Mouse (Mus musculus) limb, embryonic 14.5 days (tissue): ENCODE results near the gene 1810024B03Rik. TPM values are rescaled to one million over a fixed set of nuclear protein-coding genes. Genes with fewer than 3 reads are reported as not detected.

Source experiments
- ATAC-seq: fragments of 200-750 bp; cut with Nextera tagmentation; 2 replicates; pipeline ENCODE4 v1.8.0; 2017; ENCODE audit warnings: low read depth, moderate number of reproducible peaks, moderate TSS enrichment; ENCODE audit not compliant: low FRiP score
- DNase-seq: peaks from one replicate; pipeline ENCODE4 v3.0.0-alpha.2; 2015; ENCODE audit warnings: low spot score
- H3K27ac ChIP-seq: fragments of 300-500 bp; sonication (generic); replicated peaks from 2 replicates; pipeline ENCODE4 v1.5.1; 2014; ENCODE audit warnings: low read depth, mild to moderate bottlenecking, low read length, moderate library complexity, mixed read lengths
- H3K27me3 ChIP-seq: fragments of 300-500 bp; sonication (generic); 2 replicates; pipeline ENCODE4 v1.6.1; 2014; ENCODE audit warnings: low read length, mixed read lengths; ENCODE audit not compliant: control insufficient read depth, insufficient read depth
- H3K36me3 ChIP-seq: fragments of 300-500 bp; sonication (generic); 2 replicates; pipeline ENCODE4 v1.6.1; 2014; ENCODE audit warnings: mild to moderate bottlenecking, low read length, moderate library complexity, mixed read lengths; ENCODE audit not compliant: control insufficient read depth, insufficient read depth
- H3K4me1 ChIP-seq: fragments of 300-500 bp; sonication (generic); 2 replicates; pipeline ENCODE4 v1.6.1; 2014; ENCODE audit warnings: antibody characterized with exemption, low read length, mixed read lengths; ENCODE audit not compliant: control insufficient read depth, insufficient read depth
- H3K4me2 ChIP-seq: fragments of 300-500 bp; sonication (generic); replicated peaks from 2 replicates; pipeline ENCODE4 v1.6.1; 2014; ENCODE audit warnings: low read depth, mild to moderate bottlenecking, low read length, moderate library complexity; ENCODE audit not compliant: severe bottlenecking
- H3K4me3 ChIP-seq: fragments of 300-500 bp; sonication (generic); replicated peaks from 2 replicates; pipeline ENCODE4 v1.5.1; 2014; ENCODE audit warnings: low read length
- H3K9ac ChIP-seq: fragments of 300-500 bp; sonication (generic); 2 replicates; pipeline ENCODE4 v1.6.1; 2014; ENCODE audit warnings: mild to moderate bottlenecking, low read depth, low read length, moderate library complexity; ENCODE audit not compliant: severe bottlenecking
- H3K9me3 ChIP-seq: fragments of 300-500 bp; sonication (generic); 2 replicates; pipeline ENCODE4 v1.6.1; 2016; ENCODE audit warnings: low read length; ENCODE audit not compliant: control insufficient read depth
- POLR2A ChIP-seq: fragments of 200-500 bp; IDR thresholded peaks from 2 replicates; pipeline ENCODE4 v1.8.0; 2012; ENCODE audit warnings: inconsistent platforms, mild to moderate bottlenecking, moderate library complexity, borderline replicate concordance; ENCODE audit not compliant: insufficient read depth, insufficient read length; ENCODE audit errors: extremely low read depth
- WGBS: fragments of 180-500 bp; shearing (Covaris S2); extraction: QIAGEN DNeasy Blood & Tissue Kit; methylation state at CpG from one replicate; pipeline ENCODE4 v1.1.7; 2014; 5-methylcytosine and 5-hydroxymethylcytosine counted together
- polyA plus RNA-seq, 2 experiments: library from polyadenylated mRNA; depleted of rRNA in 1 of 2; stranded (reverse) in 1 of 2; unstranded in 1 of 2; fragments of >200 nt; fragmentation: Nextera tagmentation in 1 of 2; extraction: Ambion mirVana in 1 of 2; gene quantifications; 2 replicates each; pipeline versions ENCODE4 v1.2.1 to v1.2.3; 2012 to 2014

1810024B03Rik gene
- polyA plus RNA-seq, 2 experiments, result 1.6 to 2.4 TPM

- H3K36me3 ChIP-seq, result peaks cover 16% of the 10 kb centered on the region; the same call in 1 of the 2 replicates
- TF ChIP-seq POLR2A, result no peak
- WGBS, result 98% methylated on average over 7 of the region's 7 CpGs
- H3K9me3 ChIP-seq, result no peaks in the 10 kb centered on the region
- no peaks in the 10 kb centered on the region for H3K27me3 ChIP-seq
- no peak overlapping the region for H3K4me2 ChIP-seq
- DNase-seq (no peak), ATAC-seq (no peak)
- no peak overlapping the region for H3K27ac ChIP-seq
- H3K9ac ChIP-seq, result no peak overlapping the region
- no peak overlapping the region for H3K4me3 ChIP-seq
- H3K4me1 ChIP-seq, result peaks cover 15% of the 10 kb centered on the region
Measured at GRCm38 (mm10) chr2:127140011-127140410, 68.1 kb downstream of the 1810024B03Rik start.

GRCm38 (mm10) chr2:127139605-127140004 is 68.5 kb downstream of the 1810024B03Rik start:
- no peak for ATAC-seq
- Histone ChIP-seq H3K9me3 (no peaks in the 10 kb centered on the region), H3K27me3 (no peaks in the 10 kb centered on the region), H3K4me3 (no peak overlapping the region), H3K36me3 (peaks cover 16% of the 10 kb centered on the region; the same call in 1 of the 2 replicates), H3K4me1 (peaks cover 15% of the 10 kb centered on the region), H3K9ac (no peak overlapping the region), H3K4me2 (no peak overlapping the region), H3K27ac (no peak overlapping the region)
- no peak for DNase-seq
- TF ChIP-seq POLR2A, result no peak
- 97% methylated on average over 1 of the region's 1 CpGs for WGBS

DNA sequence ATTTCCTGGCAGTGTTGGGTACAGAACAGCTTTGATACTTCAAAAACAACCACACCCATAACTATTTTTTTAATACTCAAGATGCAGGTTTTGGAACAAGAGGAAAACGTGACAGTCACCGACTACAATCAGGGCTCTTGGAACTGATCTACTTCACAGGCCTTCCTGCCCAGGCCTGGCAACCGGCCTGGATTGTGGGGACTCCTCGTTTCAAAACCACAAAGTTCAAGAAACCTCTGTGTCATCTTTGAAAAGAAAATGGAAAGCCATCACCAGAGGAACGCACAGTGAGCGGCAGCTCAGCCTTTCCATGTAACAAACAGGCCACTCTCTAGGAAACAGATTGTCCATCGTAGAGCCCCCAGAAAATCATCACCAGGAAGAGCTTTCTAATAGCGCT is 69.0 kb downstream of the 1810024B03Rik start:
- H3K27me3 ChIP-seq, result no peaks in the 10 kb centered on the region
- no peak for ATAC-seq
- H3K4me1 ChIP-seq, result peaks cover 20% of the 10 kb centered on the region
- 94% methylated on average over 8 of the region's 8 CpGs for WGBS
- no peaks in the 10 kb centered on the region for H3K9me3 ChIP-seq
- H3K4me2 ChIP-seq, result no peak overlapping the region
- no peak overlapping the region; the same call in 1 of the 2 replicates for H3K27ac ChIP-seq
- DNase-seq, result no peak
- H3K36me3 ChIP-seq, result peaks cover 16% of the 10 kb centered on the region; the same call in 1 of the 2 replicates
- no peak overlapping the region for H3K9ac ChIP-seq
- H3K4me3 ChIP-seq, result no peak overlapping the region
- no peak for TF ChIP-seq POLR2A

- Histone ChIP-seq H3K27ac (peak overlapping the region; percentile 58; the same call in 1 of the 2 replicates), H3K27me3 (no peaks in the 10 kb centered on the region), H3K4me1 (peaks cover 21% of the 10 kb centered on the region), H3K4me2 (no peak overlapping the region), H3K9ac (no peak overlapping the region), H3K36me3 (peaks cover 16% of the 10 kb centered on the region; the same call in 1 of the 2 replicates), H3K4me3 (no peak overlapping the region), H3K9me3 (no peaks in the 10 kb centered on the region)
- no peak for DNase-seq
- no peak for TF ChIP-seq POLR2A
- 45% methylated on average over 4 of the region's 4 CpGs for WGBS
- no peak for ATAC-seq
Measured at GRCm38 (mm10) chr2:127138449-127138848, 69.6 kb downstream of the 1810024B03Rik start.

- DNase-seq (no peak), ATAC-seq (no peak)
- no peak for TF ChIP-seq POLR2A
- Histone ChIP-seq H3K27me3 (no peaks in the 10 kb centered on the region), H3K36me3 (peaks cover 16% of the 10 kb centered on the region; the same call in 1 of the 2 replicates), H3K4me1 (peaks cover 23% of the 10 kb centered on the region), H3K27ac (peak overlapping the region; percentile 58; the same call in 1 of the 2 replicates), H3K4me2 (no peak overlapping the region), H3K4me3 (no peak overlapping the region), H3K9me3 (no peaks in the 10 kb centered on the region), H3K9ac (no peak overlapping the region)
- WGBS, result 74% methylated on average over 10 of the region's 10 CpGs
Measured at GRCm38 (mm10) chr2:127137838-127138420, 70.2 kb downstream of the 1810024B03Rik start.

DNA sequence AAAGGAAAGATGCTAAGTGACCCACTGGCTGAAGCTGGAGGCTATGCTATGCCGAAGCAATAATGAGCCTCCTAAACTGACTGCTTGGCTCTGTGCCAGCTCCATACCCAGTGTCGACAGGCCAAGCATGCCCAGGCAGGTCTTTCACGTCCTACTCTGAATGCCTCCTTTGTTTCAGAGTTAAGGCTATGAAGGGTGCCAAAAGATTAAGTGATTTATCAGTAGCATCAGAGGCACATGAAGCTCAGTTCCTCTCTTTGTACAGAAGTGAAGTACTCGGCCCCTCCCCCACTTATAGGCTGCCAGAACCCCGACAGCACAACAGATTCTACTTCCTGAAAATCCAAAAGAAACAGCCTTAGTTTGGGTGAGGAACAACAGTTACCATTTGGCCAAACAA is 71.1 kb downstream of the 1810024B03Rik start:
- ATAC-seq (0 out of 2 replicates have a peak, but pooled peaks have one; percentile 5), DNase-seq (peak; percentile 84)
- H3K9me3 ChIP-seq, result no peaks in the 10 kb centered on the region
- peak overlapping the region; percentile 58 for H3K27ac ChIP-seq
- no peak overlapping the region for H3K4me3 ChIP-seq
- 11% methylated on average over 5 of the region's 5 CpGs for WGBS
- H3K27me3 ChIP-seq, result no peaks in the 10 kb centered on the region
- H3K9ac ChIP-seq, result no peak overlapping the region
- peaks cover 25% of the 10 kb centered on the region for H3K4me1 ChIP-seq
- peaks cover 16% of the 10 kb centered on the region; the same call in 1 of the 2 replicates for H3K36me3 ChIP-seq
- no peak for TF ChIP-seq POLR2A
- H3K4me2 ChIP-seq, result 0 out of 2 replicates have a peak overlapping the region, but pooled peaks have one; percentile 0

Other genes starting within 250 kb of the 1810024B03Rik start
- gene Ap4e1, start 199.6 kb downstream of the 1810024B03Rik start, polyA plus RNA-seq (2012; rRNA removed), result 10.6 and 12.1 TPM in 2 replicates
- 8.9 and 9.5 TPM in 2 replicates for gene Ap4e1, start 199.6 kb downstream of the 1810024B03Rik start, polyA plus RNA-seq (2014; fragmentation: Nextera tagmentation; extraction: Ambion mirVana)
- gene Blvra, start 137.6 kb downstream of the 1810024B03Rik start, polyA plus RNA-seq (2012; rRNA removed), result 19.2 and 24.6 TPM in 2 replicates
- gene Blvra, start 137.6 kb downstream of the 1810024B03Rik start, polyA plus RNA-seq (2014; fragmentation: Nextera tagmentation; extraction: Ambion mirVana), result 51.4 and 51.6 TPM in 2 replicates
- gene Ncaph, start 74.3 kb downstream of the 1810024B03Rik start, polyA plus RNA-seq (2012; rRNA removed), result 42.0 and 59.1 TPM in 2 replicates
- gene Ncaph, start 74.3 kb downstream of the 1810024B03Rik start, polyA plus RNA-seq (2014; fragmentation: Nextera tagmentation; extraction: Ambion mirVana), result 65.0 and 69.0 TPM in 2 replicates
- 10.1 and 11.5 TPM in 2 replicates for gene Itpripl1, start 64.8 kb downstream of the 1810024B03Rik start, polyA plus RNA-seq (2012; rRNA removed)
- gene Itpripl1, start 64.8 kb downstream of the 1810024B03Rik start, polyA plus RNA-seq (2014; fragmentation: Nextera tagmentation; extraction: Ambion mirVana), result 20.9 and 22.4 TPM in 2 replicates
- gene Snrnp200, start 106 bp upstream of the 1810024B03Rik start, polyA plus RNA-seq (2012; rRNA removed), result 75.0 and 75.7 TPM in 2 replicates
- 69.4 and 75.4 TPM in 2 replicates for gene Snrnp200, start 106 bp upstream of the 1810024B03Rik start, polyA plus RNA-seq (2014; fragmentation: Nextera tagmentation; extraction: Ambion mirVana)
- 62.0 and 64.8 TPM in 2 replicates for gene Ciao1, start 39.5 kb upstream of the 1810024B03Rik start, polyA plus RNA-seq (2012; rRNA removed)
- 63.1 and 64.2 TPM in 2 replicates for gene Ciao1, start 39.5 kb upstream of the 1810024B03Rik start, polyA plus RNA-seq (2014; fragmentation: Nextera tagmentation; extraction: Ambion mirVana)
- gene Tmem127, start 39.6 kb upstream of the 1810024B03Rik start, polyA plus RNA-seq (2012; rRNA removed), result 36.2 and 51.2 TPM in 2 replicates
- 22.7 and 26.6 TPM in 2 replicates for gene Tmem127, start 39.6 kb upstream of the 1810024B03Rik start, polyA plus RNA-seq (2014; fragmentation: Nextera tagmentation; extraction: Ambion mirVana)
- gene Stard7, start 61.9 kb upstream of the 1810024B03Rik start, polyA plus RNA-seq (2012; rRNA removed), result 60.8 and 63.7 TPM in 2 replicates
- 79.0 and 80.8 TPM in 2 replicates for gene Stard7, start 61.9 kb upstream of the 1810024B03Rik start, polyA plus RNA-seq (2014; fragmentation: Nextera tagmentation; extraction: Ambion mirVana)
- gene Dusp2, start 127.9 kb upstream of the 1810024B03Rik start, polyA plus RNA-seq (2012; rRNA removed), result 5.7 and 7.8 TPM in 2 replicates
- 7.4 and 7.6 TPM in 2 replicates for gene Dusp2, start 127.9 kb upstream of the 1810024B03Rik start, polyA plus RNA-seq (2014; fragmentation: Nextera tagmentation; extraction: Ambion mirVana)
- 0.04 and 0.08 TPM in 2 replicates for gene Astl, start 130.4 kb upstream of the 1810024B03Rik start, polyA plus RNA-seq (2012; rRNA removed)
- gene Astl, start 130.4 kb upstream of the 1810024B03Rik start, polyA plus RNA-seq (2014; fragmentation: Nextera tagmentation; extraction: Ambion mirVana), result 0.14 and 0.40 TPM in 2 replicates
- 0.21 and 0.33 TPM in 2 replicates for gene Adra2b, start 154.9 kb upstream of the 1810024B03Rik start, polyA plus RNA-seq (2012; rRNA removed)
- 0.48 and 0.52 TPM in 2 replicates for gene Adra2b, start 154.9 kb upstream of the 1810024B03Rik start, polyA plus RNA-seq (2014; fragmentation: Nextera tagmentation; extraction: Ambion mirVana)
- 0.31 and 0.37 TPM in 2 replicates for gene Gpat2, start 216.9 kb upstream of the 1810024B03Rik start, polyA plus RNA-seq (2012; rRNA removed)
- 0.14 and 0.39 TPM in 2 replicates for gene Gpat2, start 216.9 kb upstream of the 1810024B03Rik start, polyA plus RNA-seq (2014; fragmentation: Nextera tagmentation; extraction: Ambion mirVana)
- 14.6 and 22.2 TPM in 2 replicates for gene Fahd2a, start 236.3 kb upstream of the 1810024B03Rik start, polyA plus RNA-seq (2012; rRNA removed)
- 20.8 and 24.9 TPM in 2 replicates for gene Fahd2a, start 236.3 kb upstream of the 1810024B03Rik start, polyA plus RNA-seq (2014; fragmentation: Nextera tagmentation; extraction: Ambion mirVana)